16 mouse cellular contexts compared by ENCODE assay signal in the genomic region with DNA sequence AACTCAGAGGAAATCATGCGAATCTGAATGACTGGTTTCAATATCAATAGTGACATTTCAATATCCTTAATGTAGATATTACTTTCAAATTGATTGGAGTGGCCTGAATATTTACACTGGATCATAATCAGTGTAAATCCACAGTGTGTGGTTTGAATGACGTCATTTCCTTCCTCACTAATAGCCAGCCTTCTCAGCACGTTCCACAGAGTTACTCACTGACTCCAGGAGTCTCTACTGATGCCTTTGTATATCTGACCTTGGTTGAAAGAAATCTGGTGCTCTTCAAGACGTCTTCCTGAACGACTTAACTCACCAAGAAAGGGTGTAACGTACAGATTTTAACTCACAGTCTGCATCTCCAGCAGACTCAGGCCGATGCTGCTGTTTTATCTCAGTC. TPM values are rescaled to one million over a fixed set of nuclear protein-coding genes. Genes with fewer than 3 reads are reported as not detected.
"Had no signal": no experiment of that assay in that cellular context is flagged by ENCODE, and none has a peak within 500 bp of the region (broad histone marks: within the 10 kb centered on the region; RNA-seq: fewer than 3 reads in every experiment).

No protein-coding gene starts in this region.

- H3K9ac ChIP-seq: limb, embryonic 15.5 days; liver, embryonic 13.5 days; liver, postnatal 0 days; lung, embryonic 15.5 days had no signal

- H3K4me1 ChIP-seq: limb, embryonic 15.5 days; liver, embryonic 13.5 days; lung, embryonic 15.5 days; megakaryocyte, embryonic 14.5 days had no signal

- H3K4me2 ChIP-seq: limb, embryonic 15.5 days; liver, embryonic 13.5 days; lung, embryonic 15.5 days; midbrain, embryonic 11.5 days had no signal

- DNase-seq: kidney, adult 9 months; kidney, postnatal 4 days; layer of hippocampus, postnatal 36 days; liver, embryonic 13.5 days; liver, postnatal 0 days; lung, postnatal 14 days; right cerebral cortex, postnatal 14 days; thymus, postnatal 36 days had no signal

- ATAC-seq: liver, postnatal 0 days; midbrain, embryonic 16.5 days had no signal

- H3K4me3 ChIP-seq: limb, embryonic 15.5 days; liver, embryonic 13.5 days; lung, embryonic 15.5 days; megakaryocyte, embryonic 14.5 days had no signal

- H3K9me3 ChIP-seq: limb, embryonic 15.5 days; liver, embryonic 13.5 days; lung, embryonic 15.5 days; megakaryocyte, embryonic 14.5 days had no signal

- H3K36me3 ChIP-seq: limb, embryonic 15.5 days; liver, embryonic 13.5 days; lung, embryonic 15.5 days had no signal

- H3K27ac ChIP-seq: kidney, postnatal 0 days; limb, embryonic 15.5 days; liver, embryonic 13.5 days; lung, embryonic 15.5 days; macrophage had no signal

- H3K27me3 ChIP-seq: limb, embryonic 15.5 days; liver, embryonic 13.5 days; lung, embryonic 15.5 days; megakaryocyte, embryonic 14.5 days had no signal

RNA-seq across cellular contexts. Expression of a gene that starts 27.7 kb away (rescaled TPM):
- polyA plus RNA-seq: limb, embryonic 11.5 days; macrophage had no signal
